Mouse (Mus musculus) adrenal gland, postnatal 4 days (tissue): ENCODE data around the gene Ugt2b36. TPM values are rescaled to one million over a fixed set of nuclear protein-coding genes. Genes with fewer than 3 reads are reported as not detected.
"Not testable (repeated sequence)": the region's sequence is repeated elsewhere in the genome, so short reads cannot be mapped to it uniquely, and the experiment has no call there.

Source experiments
- DNase-seq, 2 experiments: peaks; one replicate each; pipeline ENCODE4 v3.0.0; 2021 to 2022; ENCODE audit warnings: low spot score in 2 of 2, mixed read lengths in 2 of 2
- long read RNA-seq, 2 experiments: library from polyadenylated mRNA; stranded (forward); transcript quantifications; one replicate each; pipeline ENCODE4 v2.0.0; 2021
- total RNA-seq, 2 experiments: library from RNA; stranded (reverse); gene quantifications; 2 replicates each; pipeline ENCODE4 v1.2.3; 2021

Ugt2b36 gene
- 1 to 10 TPM in 1 of 2 experiments, under 1 TPM in 1; 0.62 to 6.8 TPM for total RNA-seq
- long read RNA-seq, experiment 1, partial matches to known transcripts: 0 of 3 reads
- long read RNA-seq, experiment 1, other reads (novel, unspliced or antisense): 0 of 3 reads
- long read RNA-seq, experiment 2: 0 reads

- no peak for DNase-seq
Observed at GRCm38 (mm10) chr5:87092346-87093027, at the start of gene Ugt2b36. Gene Ugt2b36, minus strand, starts transcription at chr5:87092555.

- not testable (repeated sequence) for DNase-seq
Observed at GRCm38 (mm10) chr5:87140196-87140595, 47.8 kb upstream of the Ugt2b36 start, which contains the start of gene Ugt2b5. Gene Ugt2b5, minus strand, starts transcription at chr5:87140318.

- DNase-seq: not testable (repeated sequence)
Observed at GRCm38 (mm10) chr5:87103697-87104096, 11.3 kb upstream of the Ugt2b36 start.

GRCm38 (mm10) chr5:87091111-87091510 lies 1.2 kb downstream of the Ugt2b36 start:
- DNase-seq: no peak

DNA sequence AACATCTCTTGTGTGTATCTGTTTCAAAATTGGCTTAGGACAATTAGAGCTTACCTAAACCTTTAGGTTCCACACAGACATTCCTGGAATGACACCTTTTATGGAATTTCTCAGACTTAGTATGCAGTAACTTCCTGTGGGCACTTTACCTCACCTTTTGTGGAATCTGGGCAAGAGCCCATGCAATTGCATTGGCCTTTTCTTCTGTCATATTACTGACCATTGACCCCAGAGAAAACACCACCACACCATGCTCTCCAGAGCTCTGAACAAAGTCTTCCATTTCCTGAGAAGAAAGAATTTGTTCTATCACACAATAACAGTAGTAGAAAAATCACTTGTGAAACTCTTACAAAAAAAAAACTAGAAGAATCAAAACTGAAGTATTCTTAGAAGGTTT lies 3.1 kb downstream of the Ugt2b36 start:
- no peak for DNase-seq

DNA sequence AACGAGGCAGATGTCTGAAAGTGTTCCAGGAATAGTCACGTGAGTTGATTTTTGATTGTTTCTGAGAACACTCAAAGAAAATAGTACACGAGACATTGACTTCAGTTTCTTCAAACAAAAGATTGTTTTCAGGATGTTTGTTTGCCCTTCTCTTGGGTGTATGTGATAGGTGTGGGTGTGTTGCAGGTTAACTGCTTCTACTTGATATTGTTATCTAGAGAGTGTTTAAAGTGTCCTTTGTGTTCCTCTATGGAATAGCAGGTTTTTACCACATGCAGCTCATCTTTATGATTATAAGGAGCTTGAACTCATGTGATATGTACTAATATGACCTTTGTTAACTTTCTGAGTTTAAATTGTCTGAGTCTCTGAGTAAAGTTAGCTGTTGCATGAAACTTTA lies 6.1 kb downstream of the Ugt2b36 start:
- no peak for DNase-seq

DNA sequence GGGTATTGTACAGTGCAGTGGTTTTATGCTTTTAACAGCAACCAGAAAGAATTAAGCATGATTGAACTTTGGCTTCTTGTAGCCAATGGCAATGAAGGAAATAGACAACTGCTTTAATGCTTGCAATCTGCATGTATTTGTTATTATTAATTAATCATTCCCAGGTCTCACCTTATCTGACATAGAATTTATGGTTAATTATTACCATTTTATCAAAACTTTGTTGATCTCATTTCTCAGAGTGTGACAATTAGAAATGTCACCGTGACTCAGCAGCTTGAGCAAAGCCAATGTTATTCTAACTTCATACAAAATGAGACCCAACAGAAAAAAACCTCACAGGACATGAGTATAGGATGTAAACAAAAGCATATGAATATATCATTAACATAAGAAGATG lies 61.7 kb downstream of the Ugt2b36 start:
- no peak for DNase-seq

DNA sequence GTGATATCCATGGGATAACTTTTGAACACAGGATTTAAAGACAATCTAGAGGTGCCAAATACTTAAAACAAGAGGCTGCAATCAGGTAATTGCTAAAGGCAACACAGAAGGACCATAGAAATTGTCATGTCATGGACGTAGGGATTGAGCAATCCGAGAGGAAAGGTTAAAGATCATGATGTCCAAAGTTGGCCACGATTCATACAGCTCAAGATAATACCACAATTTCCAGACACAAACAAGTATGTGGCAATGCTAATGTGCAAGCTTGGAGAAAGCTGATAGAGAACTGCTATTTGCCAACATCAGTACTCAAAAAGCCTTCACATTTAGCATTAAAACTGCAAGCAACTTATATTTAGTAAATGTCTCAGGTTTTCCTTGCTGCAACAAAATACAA lies 65.0 kb downstream of the Ugt2b36 start:
- DNase-seq: no peak

Other genes starting within 250 kb of the Ugt2b36 start
- gene Ugt2b34, start 185.6 kb downstream of the Ugt2b36 start, total RNA-seq: 10 to 100 TPM in 1 of 2 experiments, 1 to 10 TPM in 1; 3.1 to 13.0 TPM
- gene Ugt2b1, start 166.0 kb downstream of the Ugt2b36 start, total RNA-seq: 1 to 10 TPM in 1 of 2 experiments, under 1 TPM in 1; 0.14 to 6.4 TPM
- gene Ugt2b35, start 91.7 kb downstream of the Ugt2b36 start, total RNA-seq: 1 to 10 TPM in 1 of 2 experiments, under 1 TPM in 1; 0.14 to 5.6 TPM
- 10 to 100 TPM in 1 of 2 experiments, under 1 TPM in 1; 0.76 to 10.5 TPM for gene Ugt2b5, start 47.8 kb upstream of the Ugt2b36 start, total RNA-seq
- gene Ugt2b37, start 162.2 kb upstream of the Ugt2b36 start, total RNA-seq: 1 to 10 TPM in 1 of 2 experiments, under 1 TPM in 1; 0.48 to 2.2 TPM
- gene Ugt2a3, start 244.6 kb upstream of the Ugt2b36 start, total RNA-seq: under 1 TPM in 1 of 2 experiments, not detected in 1; 0.79 TPM